Mouse (Mus musculus): Measurements from ENCODE around the gene Smyd5. TPM values are rescaled to one million over a fixed set of nuclear protein-coding genes. Genes with fewer than 3 reads are reported as not detected.
A peak's percentile ranks its signal among the peaks of the same experiment; 100 is the strongest.

Smyd5 gene
- polyA plus RNA-seq (2015; fragmentation: Nextera tagmentation; extraction: Ambion mirVana), result 62.6 and 64.0 TPM in 2 replicates

GRCm38 (mm10) chr6:85431842-85432431, at the start of gene Smyd5:
TSS of gene Smyd5 (plus strand) at chr6:85431989.
- Histone ChIP-seq H3K36me3 (no peaks in the 10 kb centered on the region), H3K9me3 (no peaks in the 10 kb centered on the region), H3K9ac (peak within 1 kb of the TSS; percentile 73), H3K27me3 (no peaks in the 10 kb centered on the region), H3K27ac (no peak within 1 kb of the TSS; the same call in 1 of the 2 replicates), H3K4me1 (peaks cover 18% of the 10 kb centered on the region), H3K4me3 (peak within 1 kb of the TSS; percentile 92), H3K4me2 (peak within 1 kb of the TSS; percentile 71)
- peak; percentile 87 for ATAC-seq (ENCODE audit: borderline replicate concordance, extremely low read depth, low FRiP score, low TSS enrichment)
- WGBS, result 2% methylated on average over 39 of the region's 39 CpGs

- Histone ChIP-seq H3K9me3 (no peaks in the 10 kb centered on the region), H3K4me2 (no peak overlapping the region), H3K27me3 (no peaks in the 10 kb centered on the region; the same call in none of the 2 replicates), H3K4me3 (no peak overlapping the region), H3K4me1 (peaks cover 9% of the 10 kb centered on the region), H3K36me3 (no peaks in the 10 kb centered on the region), H3K9ac (no peak overlapping the region), H3K27ac (no peak overlapping the region)
- no peak for ATAC-seq (ENCODE audit: borderline replicate concordance, extremely low read depth, low FRiP score, low TSS enrichment)
- 74% methylated on average over 2 of the region's 2 CpGs for WGBS
Measured at GRCm38 (mm10) chr6:85382791-85383190, 49.0 kb upstream of the Smyd5 start.

- no peak for ATAC-seq (ENCODE audit: borderline replicate concordance, extremely low read depth, low FRiP score, low TSS enrichment)
- H3K4me3 ChIP-seq, result no peak overlapping the region
- 58% methylated on average over 5 of the region's 5 CpGs for WGBS
Measured at GRCm38 (mm10) chr6:85388608-85389007, 43.2 kb upstream of the Smyd5 start.

GRCm38 (mm10) chr6:85391803-85392202, 40.0 kb upstream of the Smyd5 start:
- ATAC-seq (ENCODE audit: borderline replicate concordance, extremely low read depth, low FRiP score, low TSS enrichment), result no peak
- 12% methylated on average over 6 of the region's 7 CpGs for WGBS
- no peak overlapping the region for H3K9ac ChIP-seq
- H3K9me3 ChIP-seq, result no peaks in the 10 kb centered on the region
- no peak overlapping the region for H3K27ac ChIP-seq
- no peak overlapping the region for H3K4me3 ChIP-seq
- H3K4me2 ChIP-seq, result no peak overlapping the region
- H3K4me1 ChIP-seq, result no peaks in the 10 kb centered on the region
- no peaks in the 10 kb centered on the region; the same call in 1 of the 2 replicates for H3K27me3 ChIP-seq
- H3K36me3 ChIP-seq, result no peaks in the 10 kb centered on the region

More at GRCm38 (mm10) chr6:85388608-85389007, 43.2 kb upstream of the Smyd5 start:
- Histone ChIP-seq H3K9me3 (no peaks in the 10 kb centered on the region), H3K27ac (no peak overlapping the region), H3K9ac (no peak overlapping the region), H3K36me3 (no peaks in the 10 kb centered on the region), H3K27me3 (no peaks in the 10 kb centered on the region; the same call in none of the 2 replicates), H3K4me1 (no peaks in the 10 kb centered on the region), H3K4me2 (no peak overlapping the region)

GRCm38 (mm10) chr6:85395360-85395759, 36.4 kb upstream of the Smyd5 start:
- Histone ChIP-seq H3K9ac (no peak overlapping the region), H3K4me1 (no peaks in the 10 kb centered on the region), H3K9me3 (no peaks in the 10 kb centered on the region), H3K27me3 (no peaks in the 10 kb centered on the region; the same call in 1 of the 2 replicates), H3K4me2 (no peak overlapping the region), H3K4me3 (no peak overlapping the region), H3K27ac (no peak overlapping the region), H3K36me3 (no peaks in the 10 kb centered on the region)
- ATAC-seq (ENCODE audit: borderline replicate concordance, extremely low read depth, low FRiP score, low TSS enrichment), result no peak
- WGBS, result 83% methylated on average over 2 of the region's 2 CpGs

- no peak overlapping the region for H3K4me2 ChIP-seq
- H3K9ac ChIP-seq, result no peak overlapping the region
- no peaks in the 10 kb centered on the region; the same call in 1 of the 2 replicates for H3K27me3 ChIP-seq
- 17% methylated on average over 1 of the region's 1 CpGs for WGBS
- no peak for ATAC-seq (ENCODE audit: borderline replicate concordance, extremely low read depth, low FRiP score, low TSS enrichment)
- no peaks in the 10 kb centered on the region for H3K4me1 ChIP-seq
- no peak overlapping the region for H3K27ac ChIP-seq
- no peaks in the 10 kb centered on the region for H3K9me3 ChIP-seq
- no peaks in the 10 kb centered on the region for H3K36me3 ChIP-seq
- H3K4me3 ChIP-seq, result no peak overlapping the region
Measured at GRCm38 (mm10) chr6:85397165-85397564, 34.6 kb upstream of the Smyd5 start.

- Histone ChIP-seq H3K36me3 (no peaks in the 10 kb centered on the region), H3K4me3 (no peak overlapping the region), H3K9me3 (no peaks in the 10 kb centered on the region), H3K27me3 (no peaks in the 10 kb centered on the region), H3K4me2 (no peak overlapping the region), H3K9ac (no peak overlapping the region), H3K27ac (no peak overlapping the region), H3K4me1 (no peaks in the 10 kb centered on the region)
- no peak for ATAC-seq (ENCODE audit: borderline replicate concordance, extremely low read depth, low FRiP score, low TSS enrichment)
- 22% methylated on average over 5 of the region's 5 CpGs for WGBS
Measured at GRCm38 (mm10) chr6:85399715-85400114, 32.1 kb upstream of the Smyd5 start.

GRCm38 (mm10) chr6:85402613-85403012, 29.2 kb upstream of the Smyd5 start:
- H3K4me3 ChIP-seq, result no peak overlapping the region
- no peak for ATAC-seq (ENCODE audit: borderline replicate concordance, extremely low read depth, low FRiP score, low TSS enrichment)
- no peak overlapping the region for H3K4me2 ChIP-seq
- H3K27me3 ChIP-seq, result peaks cover 5% of the 10 kb centered on the region
- H3K36me3 ChIP-seq, result no peaks in the 10 kb centered on the region
- no peak overlapping the region for H3K27ac ChIP-seq
- no peaks in the 10 kb centered on the region for H3K9me3 ChIP-seq
- H3K9ac ChIP-seq, result no peak overlapping the region
- 57% methylated on average over 2 of the region's 2 CpGs for WGBS
- H3K4me1 ChIP-seq, result no peaks in the 10 kb centered on the region

GRCm38 (mm10) chr6:85403039-85403438, 28.8 kb upstream of the Smyd5 start:
- Histone ChIP-seq H3K4me3 (no peak overlapping the region), H3K36me3 (no peaks in the 10 kb centered on the region), H3K27ac (no peak overlapping the region), H3K9ac (no peak overlapping the region), H3K4me1 (no peaks in the 10 kb centered on the region), H3K4me2 (no peak overlapping the region), H3K27me3 (peaks cover 9% of the 10 kb centered on the region), H3K9me3 (no peaks in the 10 kb centered on the region)
- ATAC-seq (ENCODE audit: borderline replicate concordance, extremely low read depth, low FRiP score, low TSS enrichment), result no peak
- WGBS, result 80% methylated on average over 10 of the region's 10 CpGs

- Histone ChIP-seq H3K27me3 (peaks cover 35% of the 10 kb centered on the region), H3K36me3 (no peaks in the 10 kb centered on the region), H3K9me3 (no peaks in the 10 kb centered on the region), H3K27ac (no peak overlapping the region), H3K9ac (no peak overlapping the region), H3K4me3 (no peak overlapping the region), H3K4me2 (peak overlapping the region; percentile 23), H3K4me1 (no peaks in the 10 kb centered on the region)
- 4% methylated on average over 31 of the region's 31 CpGs for WGBS
- ATAC-seq (ENCODE audit: borderline replicate concordance, extremely low read depth, low FRiP score, low TSS enrichment), result no peak
Measured at GRCm38 (mm10) chr6:85409003-85409402, 22.8 kb upstream of the Smyd5 start.

GRCm38 (mm10) chr6:85410771-85411273, 21.0 kb upstream of the Smyd5 start:
- WGBS, result 9% methylated on average over 13 of the region's 13 CpGs
- H3K27ac ChIP-seq, result 0 out of 2 replicates have a peak overlapping the region, but pooled peaks have one; percentile 1
- no peak overlapping the region for H3K9ac ChIP-seq
- H3K9me3 ChIP-seq, result no peaks in the 10 kb centered on the region
- peak; percentile 69; the same call in 1 of the 2 replicates for ATAC-seq (ENCODE audit: borderline replicate concordance, extremely low read depth, low FRiP score, low TSS enrichment)
- H3K4me2 ChIP-seq, result no peak overlapping the region
- peaks cover 35% of the 10 kb centered on the region for H3K27me3 ChIP-seq
- no peaks in the 10 kb centered on the region for H3K4me1 ChIP-seq
- no peak overlapping the region for H3K4me3 ChIP-seq
- H3K36me3 ChIP-seq, result no peaks in the 10 kb centered on the region

- Histone ChIP-seq H3K27ac (peak overlapping the region; percentile 87), H3K4me1 (no peaks in the 10 kb centered on the region), H3K36me3 (no peaks in the 10 kb centered on the region), H3K9me3 (no peaks in the 10 kb centered on the region), H3K9ac (no peak overlapping the region), H3K4me2 (peak overlapping the region; percentile 3; the same call in 1 of the 2 replicates), H3K4me3 (no peak overlapping the region), H3K27me3 (no peaks in the 10 kb centered on the region)
- 38% methylated on average over 3 of the region's 3 CpGs for WGBS
- no peak for ATAC-seq (ENCODE audit: borderline replicate concordance, extremely low read depth, low FRiP score, low TSS enrichment)
Measured at GRCm38 (mm10) chr6:85415829-85416228, 16.0 kb upstream of the Smyd5 start.
